ENCODE assay signal across 21 mouse cellular contexts in genomic region chr10:74269637-74270269, GRCm38 (mm10).
DNase-seq lines count a peak whose midpoint lies in the region; ATAC-seq and TF ChIP-seq lines count a peak whose summit lies in the region.
"Had no signal": no experiment of that assay in that cellular context is flagged by ENCODE, and none has a peak within 500 bp of the region (broad histone marks: within the 10 kb centered on the region; RNA-seq: fewer than 3 reads in every experiment).

No protein-coding gene starts in this region.

- ATAC-seq in hindbrain, embryonic 15.5 days (ENCODE audit: low FRiP score, low read depth) = 0 out of 2 replicates have a peak, but pooled peaks have one; percentile 30
- peak; percentile 81 for ATAC-seq in forebrain, postnatal 0 days
- ATAC-seq: liver, postnatal 0 days had no signal

- H3K4me2 ChIP-seq in hindbrain, embryonic 15.5 days = no peak overlapping the region
- no peak overlapping the region for H3K4me2 ChIP-seq in forebrain, postnatal 0 days (ENCODE audit: low read depth)
- H3K4me2 ChIP-seq: heart, embryonic 13.5 days; neural tube, embryonic 12.5 days had no signal

- no peak overlapping the region for H3K4me3 ChIP-seq in hindbrain, embryonic 15.5 days
- no peak overlapping the region for H3K4me3 ChIP-seq in hindbrain, embryonic 10.5 days
- no peak overlapping the region for H3K4me3 ChIP-seq in layer of hippocampus, adult 2 months
- no peak overlapping the region for H3K4me3 ChIP-seq in forebrain, postnatal 0 days (ENCODE audit: low read depth, low read length)
- H3K4me3 ChIP-seq: erythroblast, embryonic 14.5 days; heart, embryonic 13.5 days; neural tube, embryonic 12.5 days had no signal

- TF ChIP-seq CTCF in layer of hippocampus, adult 2 months (conservative IDR thresholded peaks at IDR 0.05) = no peak
- no peak for TF ChIP-seq CTCF in forebrain, postnatal 0 days (IDR thresholded peaks at IDR 0.05; ENCODE audit: low read depth)

- no peaks in the 10 kb centered on the region for H3K36me3 ChIP-seq in hindbrain, embryonic 15.5 days
- H3K36me3 ChIP-seq in hindbrain, embryonic 10.5 days = no peaks in the 10 kb centered on the region
- no peaks in the 10 kb centered on the region for H3K36me3 ChIP-seq in forebrain, postnatal 0 days (ENCODE audit: insufficient read depth)
- H3K36me3 ChIP-seq: heart, embryonic 13.5 days; neural tube, embryonic 12.5 days had no signal

- no peaks in the 10 kb centered on the region for H3K9me3 ChIP-seq in hindbrain, embryonic 15.5 days
- no peaks in the 10 kb centered on the region for H3K9me3 ChIP-seq in hindbrain, embryonic 10.5 days
- H3K9me3 ChIP-seq in forebrain, postnatal 0 days (ENCODE audit: low read length) = no peaks in the 10 kb centered on the region; the same call in 1 of the 2 replicates

- peak; percentile 26 to 29 for DNase-seq in cerebellum, postnatal 10 days
- no peak for DNase-seq in cerebellum, postnatal 4 days (ENCODE audit: low spot score in 2 of 2)
- no peak for DNase-seq in hindbrain, embryonic 10.5 days (ENCODE audit: low spot score)
- DNase-seq in layer of hippocampus, adult 2 months (ENCODE audit: low spot score in 2 of 2) = peak in 1 of 2 experiments; percentile 2
- DNase-seq in layer of hippocampus, postnatal 10 days (ENCODE audit: low spot score in 2 of 2) = no peak
- peak; percentile 20 for DNase-seq in forebrain, postnatal 0 days
- no peak for DNase-seq in frontal cortex, postnatal 36 days (ENCODE audit: low spot score in 2 of 2)
- DNase-seq: adrenal gland, adult 2 months; cerebellum, postnatal 25 days; gastrocnemius, postnatal 14 days; heart, adult 18-20 months; kidney, postnatal 10 days; left cerebral cortex, postnatal 4 days; liver; liver, postnatal 0 days; right cerebral cortex, adult 18-20 months; thymus, postnatal 14 days had no signal

- peaks cover 8% of the 10 kb centered on the region; the same call in 1 of the 2 replicates for H3K4me1 ChIP-seq in hindbrain, embryonic 15.5 days (replicated peaks)
- H3K4me1 ChIP-seq in hindbrain, embryonic 10.5 days (replicated peaks) = no peaks in the 10 kb centered on the region
- no peaks in the 10 kb centered on the region for H3K4me1 ChIP-seq in forebrain, postnatal 0 days (ENCODE audit: insufficient read depth)
- H3K4me1 ChIP-seq: neural tube, embryonic 12.5 days had no signal

- no peak overlapping the region for H3K9ac ChIP-seq in hindbrain, embryonic 15.5 days
- no peak overlapping the region for H3K9ac ChIP-seq in forebrain, postnatal 0 days
- H3K9ac ChIP-seq: heart, embryonic 13.5 days; liver, postnatal 0 days; neural tube, embryonic 12.5 days had no signal

- 0 out of 2 replicates have a peak overlapping the region, but pooled peaks have one; percentile 5 for H3K27ac ChIP-seq in hindbrain, embryonic 15.5 days (replicated peaks)
- no peak overlapping the region for H3K27ac ChIP-seq in hindbrain, embryonic 10.5 days
- H3K27ac ChIP-seq in layer of hippocampus, adult 2 months = peak overlapping the region; percentile 11; the same call in 1 of the 2 replicates
- H3K27ac ChIP-seq in forebrain, postnatal 0 days (ENCODE audit: low read depth, low read length) = no peak overlapping the region
- H3K27ac ChIP-seq: neural tube, embryonic 12.5 days had no signal

- 49% methylated on average over 6 of the region's 6 CpGs for WGBS in hindbrain, embryonic 15.5 days
- 78% methylated on average over 6 of the region's 6 CpGs for WGBS in hindbrain, embryonic 10.5 days
- 56% methylated on average over 6 of the region's 6 CpGs for WGBS in forebrain, postnatal 0 days

- H3K27me3 ChIP-seq in hindbrain, embryonic 15.5 days = no peaks in the 10 kb centered on the region
- no peaks in the 10 kb centered on the region for H3K27me3 ChIP-seq in hindbrain, embryonic 10.5 days (ENCODE audit: insufficient read depth, poor library complexity, severe bottlenecking)
- no peaks in the 10 kb centered on the region for H3K27me3 ChIP-seq in forebrain, postnatal 0 days (ENCODE audit: insufficient read depth, low read length)
- H3K27me3 ChIP-seq: heart, embryonic 13.5 days; neural tube, embryonic 12.5 days had no signal

Comparison
In these comparisons a context has a peak if more than half of its experiments do, and no peak if none do; other contexts are left out.
1. DNase-seq: peak in cerebellum, postnatal 10 days (2 of 2) and forebrain, postnatal 0 days (single experiment); none in cerebellum, postnatal 4 days (0 of 2), hindbrain, embryonic 10.5 days (single experiment), layer of hippocampus, postnatal 10 days (0 of 2) and frontal cortex, postnatal 36 days (0 of 2).
2. H3K27ac ChIP-seq: peak in hindbrain, embryonic 15.5 days (single experiment) and layer of hippocampus, adult 2 months (single experiment); none in hindbrain, embryonic 10.5 days (single experiment) and forebrain, postnatal 0 days (single experiment).